Mouse (Mus musculus): ENCODE measurements around the gene Mvb12a. TPM values are rescaled to one million over a fixed set of nuclear protein-coding genes. Genes with fewer than 3 reads are reported as not detected.
"Not testable (repeated sequence)": the region's sequence is repeated elsewhere in the genome, so short reads cannot be mapped to it uniquely, and the experiment has no call there.

Mvb12a gene
- total RNA-seq, 2 experiments from 2014 or later, result 23.0 to 23.6 TPM

DNA sequence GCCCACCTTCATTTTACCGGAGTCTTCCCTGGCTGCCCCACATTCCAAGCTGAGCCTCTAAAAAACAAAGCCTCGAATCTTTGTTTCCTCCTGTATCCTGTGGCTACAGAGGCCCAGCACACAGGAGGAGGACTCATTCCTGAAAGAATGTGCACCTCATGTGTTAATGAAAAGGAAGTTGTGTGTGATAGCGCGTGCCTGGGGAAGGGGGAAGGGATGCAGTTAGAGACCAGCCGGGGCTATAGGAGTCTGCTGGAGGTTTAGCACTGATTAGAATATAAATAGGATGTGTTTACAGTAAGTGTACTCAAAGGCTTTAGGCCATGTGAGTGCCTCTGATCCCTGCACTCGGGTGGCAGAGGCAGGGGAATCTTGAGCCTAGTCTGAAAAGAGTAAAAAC lies 16.4 kb upstream of the Mvb12a start:
- no peak for DNase-seq

DNA sequence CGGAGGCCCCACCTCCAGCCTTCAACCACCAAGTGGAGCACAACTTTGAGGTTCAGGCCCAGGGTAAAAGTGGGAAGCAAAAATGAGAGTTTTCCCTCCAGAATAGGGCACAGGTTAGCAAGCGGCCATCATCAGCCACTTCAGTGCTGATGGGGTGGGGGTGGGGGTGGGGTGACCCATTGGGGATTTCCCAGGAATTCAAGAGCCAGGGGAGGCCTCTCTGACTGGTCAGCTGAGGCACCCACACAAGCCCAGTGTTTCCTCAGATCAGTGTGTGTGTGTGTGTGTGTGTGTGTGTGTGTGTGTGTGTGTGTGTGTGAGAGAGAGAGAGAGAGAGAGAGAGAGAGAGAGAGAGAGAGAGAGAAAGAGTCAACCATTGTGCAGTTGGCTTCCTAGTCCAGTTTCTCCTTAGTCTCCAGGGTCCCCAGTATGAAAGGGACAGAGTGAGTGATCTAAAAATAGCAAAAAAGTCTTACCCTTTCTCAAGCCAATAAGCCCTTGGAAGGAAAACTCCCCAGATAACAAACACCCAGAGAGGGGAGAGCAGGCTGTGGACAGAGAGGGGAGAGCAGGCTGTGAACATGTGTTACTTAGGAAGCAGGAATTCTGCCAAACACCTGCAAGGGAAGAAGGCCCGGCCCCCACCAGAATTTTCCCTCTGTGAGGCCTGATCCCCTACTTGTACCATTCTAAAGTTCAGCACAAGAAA lies 15.4 kb upstream of the Mvb12a start:
- DNase-seq, result no peak

DNA sequence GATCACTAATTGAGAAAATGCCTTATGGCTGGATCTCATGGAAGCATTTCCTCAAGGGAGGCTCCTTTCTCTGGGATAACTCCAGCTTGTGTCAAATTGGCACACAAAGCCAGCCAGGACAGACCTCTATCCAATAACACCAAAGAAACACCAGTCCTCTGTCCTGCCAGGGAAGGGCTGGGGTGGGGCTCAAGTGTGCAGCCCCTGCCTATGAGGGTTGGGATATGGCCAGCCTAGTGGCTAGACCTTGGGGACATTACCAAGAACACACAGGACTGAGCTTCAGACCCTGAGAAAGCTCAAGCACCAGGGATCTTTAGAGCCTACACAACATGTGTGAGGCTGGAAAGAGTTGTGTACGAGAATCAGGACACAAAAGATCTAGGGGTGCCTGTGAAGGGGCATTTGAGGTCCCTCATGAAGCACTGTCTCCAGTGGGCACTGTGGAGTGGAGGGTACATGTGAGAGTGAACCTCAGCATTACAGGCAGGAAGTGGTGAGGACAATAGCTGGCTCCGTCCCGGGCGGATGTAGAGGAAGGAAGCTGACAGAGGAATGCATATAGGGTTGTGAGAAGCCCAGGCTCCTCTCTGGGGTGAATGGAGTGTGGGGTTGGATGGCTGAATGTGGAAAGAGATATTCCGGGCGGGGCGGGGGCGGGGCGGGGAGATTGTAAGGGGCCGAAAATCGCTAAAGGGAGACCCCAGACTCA lies 14.2 kb upstream of the Mvb12a start:
- DNase-seq, result no peak

DNA sequence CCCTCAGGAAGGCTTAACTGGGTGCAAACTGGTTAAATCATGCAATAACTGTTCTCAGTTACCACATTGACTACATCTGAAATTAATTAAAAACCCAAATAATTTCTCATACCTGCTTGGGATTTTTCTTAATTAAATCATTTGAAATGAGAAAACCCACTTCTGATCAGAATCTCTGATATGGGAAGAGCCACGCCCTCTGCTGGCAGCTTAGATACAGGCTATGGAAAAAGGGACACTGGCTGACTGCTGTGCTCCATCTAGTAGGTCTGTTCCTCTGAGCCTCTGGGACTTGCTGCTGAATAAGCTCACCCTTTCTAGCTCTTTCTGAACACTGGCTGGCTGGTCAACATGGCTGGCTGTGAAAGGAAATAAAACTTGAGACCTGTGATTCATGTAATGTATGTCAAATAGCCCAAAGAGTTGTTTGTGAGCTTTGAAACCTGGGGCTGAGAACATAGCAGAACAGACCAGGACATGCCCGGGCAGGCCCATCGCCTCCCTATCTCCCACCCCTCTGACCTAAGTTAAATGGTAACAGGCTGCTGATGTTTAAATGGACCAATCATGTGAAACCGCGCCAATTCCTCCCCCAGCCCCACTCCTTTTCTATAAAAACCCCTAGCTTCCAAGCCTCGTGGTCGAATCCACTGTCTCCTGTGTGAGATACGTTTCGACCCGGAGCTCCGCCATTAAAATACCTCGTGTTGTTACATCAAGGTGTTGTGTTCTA lies 11.8 kb upstream of the Mvb12a start:
- not testable (repeated sequence) for DNase-seq

DNA sequence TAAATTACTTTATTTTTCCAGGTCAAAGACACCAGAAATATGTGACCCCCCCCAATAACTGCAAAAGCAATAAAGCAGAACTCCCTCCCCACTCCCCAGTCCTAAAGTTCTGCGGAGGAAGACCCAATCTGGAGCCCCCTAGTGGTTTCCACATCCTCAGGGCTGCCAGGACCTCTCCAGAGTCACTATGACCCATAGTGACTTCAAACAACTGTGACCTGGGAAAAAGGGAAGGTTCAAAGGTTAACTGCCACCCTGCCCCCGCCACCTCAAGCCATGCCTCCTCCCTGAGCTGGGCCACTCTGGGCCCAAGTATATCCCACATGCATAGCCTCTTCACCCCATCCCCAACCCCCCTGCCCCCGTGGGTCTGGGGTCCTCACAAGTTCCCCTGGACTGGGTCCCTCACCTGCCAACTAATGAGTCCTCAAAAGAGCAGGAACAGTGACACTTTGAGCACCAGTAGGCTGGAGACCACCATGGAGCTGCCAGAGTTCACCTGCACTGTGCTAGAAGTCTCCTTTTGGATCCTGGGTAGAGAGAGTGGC lies 8.4 kb upstream of the Mvb12a start:
- no peak for DNase-seq

DNA sequence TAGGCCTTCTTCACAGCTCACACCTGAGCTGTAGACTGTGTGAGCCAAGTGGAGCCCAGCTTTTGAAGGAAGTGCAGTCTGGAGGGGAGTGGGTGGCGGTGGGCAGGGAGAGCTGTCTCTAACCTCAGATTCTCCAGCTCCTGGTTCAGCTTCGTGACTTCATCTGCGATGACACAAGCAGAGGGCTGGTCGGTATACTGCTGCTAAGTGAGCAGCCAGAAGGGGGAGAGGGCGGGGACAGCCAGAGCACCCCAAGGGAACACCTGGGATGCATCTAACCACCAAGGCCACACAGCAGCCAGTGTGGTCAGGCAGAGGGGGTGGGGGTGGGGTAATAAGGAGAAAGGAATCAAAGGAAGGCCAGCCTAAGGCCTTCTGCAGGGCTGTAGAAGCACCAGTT lies 7.1 kb upstream of the Mvb12a start:
- no peak for DNase-seq

DNA sequence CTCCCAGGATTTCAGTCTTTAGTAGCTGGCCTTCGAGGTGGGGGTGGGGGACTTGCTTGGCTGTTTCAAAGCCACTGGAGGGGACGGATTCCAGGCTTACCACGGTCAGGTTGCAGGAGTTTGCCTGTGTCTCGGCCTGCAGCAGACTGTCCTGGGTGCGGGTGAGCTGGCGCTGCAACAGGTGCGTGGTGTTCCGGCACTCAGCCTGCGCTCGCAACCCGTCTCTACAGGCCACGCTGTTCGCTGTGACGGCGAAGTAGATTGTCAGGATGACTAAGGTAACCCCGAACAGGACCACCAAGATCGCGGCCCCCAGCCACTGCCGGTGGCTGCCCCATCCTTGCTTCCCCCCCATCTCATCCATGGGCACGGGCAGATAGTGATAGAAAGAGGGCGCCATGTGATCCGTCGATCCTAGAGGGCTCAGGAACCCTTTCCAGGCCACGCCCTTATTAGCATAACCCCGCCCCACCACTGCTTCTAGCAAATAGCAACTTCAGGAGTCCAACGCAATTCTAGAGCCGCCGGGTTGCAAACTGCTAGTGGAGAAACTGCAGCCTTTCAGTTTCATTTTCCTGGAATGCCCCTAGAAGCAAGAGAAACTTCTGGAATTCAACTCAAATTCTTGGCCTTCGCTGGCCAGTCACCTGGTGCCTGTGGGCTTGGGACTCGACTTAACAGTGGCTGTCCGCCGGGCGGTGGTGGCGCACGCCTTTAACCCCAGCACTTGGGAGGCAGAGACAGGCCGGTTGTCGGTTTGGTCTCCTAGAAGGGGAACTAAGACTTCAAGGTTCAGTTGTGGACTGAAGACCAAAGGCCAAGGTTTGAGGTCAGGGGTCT lies 5.5 kb upstream of the Mvb12a start, which contains the start of gene Bst2:
Gene Bst2 (minus strand): TSS at position 429 of the 840 bp plus-strand sequence.
- peak; percentile 81 for DNase-seq

DNA sequence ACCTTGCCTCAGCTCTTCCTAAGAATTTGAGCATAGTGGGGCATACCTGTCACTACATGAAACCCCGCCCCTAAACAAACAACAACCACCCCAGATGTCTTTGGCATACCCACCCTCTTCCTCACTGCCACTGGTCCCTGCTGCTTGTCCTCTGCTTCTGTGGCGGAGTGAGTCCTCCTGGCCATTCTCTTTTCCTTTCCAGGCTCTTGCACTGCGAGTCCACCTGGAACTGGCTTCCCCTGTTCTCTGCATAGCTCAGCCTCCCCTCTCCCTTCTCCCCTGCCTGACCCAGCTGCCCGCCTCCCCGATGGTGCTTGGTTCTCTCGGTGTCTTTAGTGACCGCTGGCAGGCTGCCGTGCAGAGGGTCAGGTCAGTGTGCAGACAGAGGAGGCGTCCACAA lies 1.0 kb downstream of the Mvb12a start:
- DNase-seq, result no peak

DNA sequence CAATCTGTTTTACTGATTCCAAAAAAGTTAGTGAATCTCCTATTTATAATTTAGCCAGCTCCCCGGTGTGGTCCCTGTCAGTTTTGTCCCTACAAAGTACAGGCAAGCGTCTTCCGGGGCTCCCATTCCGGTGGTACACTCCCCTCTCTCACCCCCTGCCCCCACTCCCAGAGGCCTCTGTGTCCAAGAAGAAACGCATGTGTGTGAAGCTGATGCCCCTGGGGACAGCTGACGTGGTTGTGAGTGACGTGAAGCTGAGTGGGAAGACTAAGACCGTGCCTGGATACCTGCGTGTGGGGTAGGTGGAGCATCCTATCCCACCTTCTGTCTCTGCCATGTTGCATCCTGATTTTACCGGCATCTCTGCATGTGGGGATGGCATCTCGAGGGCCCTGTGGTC lies 2.3 kb downstream of the Mvb12a start:
- no peak for DNase-seq

DNA sequence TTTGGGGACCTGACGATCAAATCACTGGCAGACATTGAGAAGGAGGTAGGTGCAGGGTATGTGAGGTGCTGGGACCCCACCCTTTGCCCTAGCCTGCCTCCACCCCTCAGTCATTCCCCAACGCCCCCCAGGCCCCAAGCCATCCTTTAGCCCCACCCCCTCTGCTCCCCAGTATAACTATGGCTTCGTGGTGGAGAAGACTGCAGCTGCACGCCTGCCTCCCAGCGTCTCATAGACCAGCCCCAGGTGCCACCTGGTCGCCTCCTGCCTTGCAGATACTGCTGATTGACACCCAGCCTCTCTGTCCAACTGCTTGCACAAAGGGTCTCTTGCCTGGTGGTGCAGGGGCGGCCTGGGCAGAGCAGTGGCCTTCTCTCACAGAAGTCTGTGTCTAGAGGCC lies 4.9 kb downstream of the Mvb12a start:
- no peak for DNase-seq

DNA sequence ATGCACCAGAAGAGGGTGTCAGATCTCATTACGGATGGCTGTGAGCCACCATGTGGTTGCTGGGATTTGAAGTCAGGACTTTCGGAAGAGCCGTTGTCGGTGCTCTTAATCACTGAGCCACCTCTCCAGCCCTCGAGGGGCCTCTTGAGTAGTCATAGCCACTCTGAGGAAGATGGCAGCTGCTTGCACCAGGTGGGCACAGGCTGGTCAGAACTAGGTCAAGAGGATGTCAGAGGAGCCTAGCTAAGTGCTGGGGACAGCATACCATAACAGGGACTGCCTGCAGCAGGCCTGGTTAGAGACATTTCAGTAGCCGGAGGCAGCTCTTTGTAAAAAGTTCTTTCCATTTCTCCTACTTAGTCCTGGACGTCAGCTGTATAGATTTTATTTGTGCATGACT lies 8.0 kb downstream of the Mvb12a start:
- DNase-seq, result no peak

DNA sequence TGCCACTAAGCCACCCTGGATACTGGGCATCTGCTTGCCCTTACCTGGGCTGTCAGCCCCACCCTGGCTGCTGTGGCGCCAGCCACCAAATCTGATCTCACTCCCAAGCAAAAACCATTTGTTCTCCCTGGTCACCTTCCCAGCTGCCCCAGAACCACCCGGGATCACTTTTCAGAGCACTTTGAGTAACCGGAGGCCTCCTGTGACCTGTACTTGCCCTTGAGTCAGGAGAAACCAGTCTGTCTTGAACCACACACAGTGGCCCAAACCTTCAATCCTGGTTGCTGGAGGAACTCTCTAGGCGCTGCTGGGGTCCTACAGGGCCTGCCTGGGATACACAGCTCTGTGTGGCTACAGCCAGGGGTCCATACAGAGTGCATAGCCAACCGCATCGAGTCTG lies 10.0 kb downstream of the Mvb12a start:
- DNase-seq, result no peak

DNA sequence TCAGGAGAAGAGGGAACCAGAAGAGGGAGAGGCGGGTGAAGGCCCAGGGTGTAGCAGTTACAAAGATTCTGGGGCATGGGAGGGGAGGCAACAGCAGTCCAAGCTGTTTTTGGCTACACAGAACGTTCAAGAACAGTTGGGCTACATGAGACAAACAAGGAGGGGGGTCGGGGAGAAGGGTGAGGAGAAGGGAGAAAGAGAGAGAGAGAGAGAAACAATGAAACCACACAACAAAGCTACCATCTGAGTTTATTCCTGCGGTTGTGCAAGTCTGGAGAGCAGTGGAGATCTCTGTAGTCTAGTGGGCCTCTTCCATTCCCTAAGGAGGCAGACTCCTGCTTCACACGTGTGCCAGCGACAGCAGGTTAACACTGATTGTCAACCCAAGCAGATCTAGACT lies 11.3 kb downstream of the Mvb12a start:
- DNase-seq, result no peak

DNA sequence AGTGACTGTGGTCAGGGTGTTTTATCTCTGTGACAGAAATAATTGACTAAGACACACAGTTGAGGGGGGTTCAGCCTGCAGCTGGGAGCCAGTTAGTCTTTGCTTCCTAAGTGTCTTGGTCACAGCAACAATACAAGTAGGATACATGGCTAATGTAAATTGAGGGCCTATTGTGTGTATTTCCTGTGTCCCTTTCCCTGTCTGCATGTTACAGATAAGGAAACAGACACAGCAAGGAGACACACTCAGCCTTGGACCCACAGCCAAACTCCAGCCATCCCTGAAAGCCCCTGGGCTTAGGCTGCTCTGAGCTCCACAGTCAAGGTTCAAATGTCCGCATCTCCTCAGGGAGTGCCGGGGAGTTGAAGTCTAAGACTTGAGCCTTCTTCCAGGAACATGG lies 11.9 kb downstream of the Mvb12a start:
- no peak for DNase-seq

DNA sequence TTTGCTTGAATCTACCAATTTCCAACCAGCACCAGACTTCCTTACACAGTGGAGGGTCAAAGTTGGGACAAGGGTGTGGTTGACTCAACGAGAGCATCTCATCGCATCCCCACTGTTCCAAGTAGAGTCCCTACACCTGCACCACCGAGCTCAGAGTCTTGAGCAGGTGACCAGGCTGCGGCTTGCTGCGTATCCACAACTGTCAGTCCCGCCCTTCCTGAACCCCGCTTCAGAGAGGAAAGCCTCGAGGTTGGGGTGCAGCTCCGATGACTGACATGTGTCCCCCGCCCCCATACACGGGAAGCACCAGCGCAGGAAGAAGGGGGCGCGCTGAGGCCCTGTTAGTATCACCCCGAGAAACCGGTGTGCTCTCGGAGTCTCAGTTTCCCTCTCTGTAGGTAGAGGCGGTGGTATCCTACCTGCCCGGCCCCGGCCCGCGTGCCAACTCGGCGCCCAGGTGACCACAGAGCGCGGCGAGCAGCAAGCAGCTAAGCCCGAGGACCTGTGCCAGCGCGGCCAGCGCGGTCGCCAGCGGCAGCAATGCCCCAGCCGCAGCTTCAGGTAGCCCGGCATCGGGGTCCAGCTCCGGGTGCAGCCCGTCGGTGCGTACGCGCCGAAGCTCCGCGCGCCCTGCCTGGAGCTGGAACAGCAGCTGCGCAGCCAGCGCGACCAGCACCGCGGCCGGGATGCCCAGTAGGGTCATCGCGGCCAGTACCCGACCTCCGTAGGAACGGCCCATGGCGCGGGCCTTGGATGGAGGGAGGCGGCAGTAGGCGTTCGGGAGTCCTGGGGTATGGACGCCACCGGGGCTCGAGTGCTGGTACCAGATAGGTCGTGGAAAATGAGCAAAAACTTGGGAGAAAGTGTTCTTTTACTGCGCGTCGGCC lies 15.6 kb downstream of the Mvb12a start, which contains the start of gene Tmem221:
Gene Tmem221 (minus strand): TSS at position 801 of the 887 bp plus-strand sequence.
- no peak for DNase-seq

DNA sequence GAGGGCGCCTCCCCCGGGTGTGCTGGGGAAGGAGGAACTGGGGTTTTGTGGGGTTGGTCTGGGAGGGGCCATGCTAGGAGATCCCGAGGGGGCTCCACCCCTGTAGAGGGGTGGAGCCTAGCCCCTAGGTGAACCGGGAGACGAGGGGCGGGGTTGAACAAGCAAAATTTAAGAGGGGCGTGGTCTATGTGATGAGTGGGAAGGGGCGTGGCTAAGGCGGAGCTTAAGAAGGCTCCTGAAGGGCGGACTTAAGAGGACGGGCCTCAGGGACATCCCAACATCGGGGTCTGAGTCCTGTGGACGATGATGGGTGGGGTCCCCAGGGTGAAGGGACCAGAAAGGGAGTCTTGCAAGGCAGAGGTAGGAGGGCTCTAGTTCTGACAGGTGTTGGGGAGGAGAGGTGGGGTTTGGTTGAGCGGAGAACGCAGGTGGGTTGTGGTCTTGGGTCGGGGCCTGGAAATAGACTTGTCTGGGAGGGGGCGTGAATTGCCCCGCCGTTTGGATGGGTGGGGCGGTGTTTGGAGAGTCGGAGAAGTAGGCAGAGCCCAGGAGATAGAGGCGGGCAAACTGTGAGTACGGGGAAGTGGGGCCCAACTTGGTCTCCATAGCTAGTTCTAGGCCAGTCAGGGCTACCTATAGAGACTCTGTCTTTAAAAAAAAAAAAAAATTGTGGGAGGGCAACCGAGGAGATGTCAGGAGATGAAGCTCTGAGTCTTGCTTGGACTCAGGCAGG lies 16.4 kb downstream of the Mvb12a start:
- DNase-seq, result peak; percentile 43

DNA sequence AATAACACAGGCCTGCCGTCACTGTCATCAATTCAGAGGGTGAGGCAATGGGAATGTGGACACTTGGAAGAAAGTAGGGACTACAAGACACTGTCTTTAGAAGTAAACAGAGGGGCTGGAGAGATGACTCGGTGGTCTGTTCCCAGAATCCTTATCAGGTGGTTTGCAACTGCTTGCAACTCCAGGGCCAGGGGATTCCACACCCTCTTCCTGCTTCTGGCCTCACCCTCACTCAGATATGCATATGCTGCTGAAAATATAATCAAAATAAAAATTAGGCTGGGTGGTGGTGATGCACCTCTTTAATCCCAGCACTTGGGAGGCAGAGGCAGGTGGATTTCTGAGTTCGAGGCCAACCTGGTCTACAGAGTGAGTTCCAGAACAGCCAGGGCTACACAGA lies 17.3 kb downstream of the Mvb12a start:
- DNase-seq, result no peak

DNA sequence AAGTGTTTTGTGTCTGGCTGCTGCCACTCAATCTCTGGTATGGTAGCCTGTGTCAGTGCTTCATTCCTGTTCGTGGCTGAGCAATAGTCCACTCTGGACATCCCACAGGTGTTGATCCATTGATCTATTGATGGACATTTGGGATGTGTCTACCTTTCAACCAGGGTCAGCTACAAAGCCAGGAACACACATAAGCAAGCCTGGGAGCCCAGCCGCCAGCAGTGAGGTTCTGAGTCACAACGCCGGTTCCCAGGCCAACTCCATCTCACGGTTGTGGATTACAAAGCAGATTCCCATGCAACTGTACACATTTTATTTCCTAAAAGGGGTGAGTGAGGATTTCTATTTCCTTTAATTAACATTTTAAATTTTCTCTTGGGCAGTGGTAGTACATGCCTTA lies 18.0 kb downstream of the Mvb12a start:
- no peak for DNase-seq

DNA sequence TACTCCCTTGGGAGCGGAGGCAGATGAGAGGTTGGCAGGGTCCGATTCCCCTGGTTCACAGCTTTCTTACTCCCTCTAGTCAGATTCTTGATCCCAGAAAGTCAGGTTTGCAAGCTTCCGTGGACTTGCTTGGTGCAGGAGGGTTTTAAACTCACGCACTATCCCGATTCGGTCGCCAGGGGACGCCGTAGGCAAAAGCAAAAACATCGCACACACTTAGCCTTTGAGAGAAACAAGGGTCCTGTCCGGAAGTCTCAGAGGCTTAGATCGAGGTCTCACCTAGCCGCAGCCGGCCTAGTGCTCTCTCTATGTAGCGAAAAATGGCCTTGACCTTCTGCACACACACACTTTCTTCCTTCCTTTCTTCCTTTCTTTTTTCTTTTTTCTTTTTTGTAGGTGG lies 18.7 kb downstream of the Mvb12a start:
- no peak for DNase-seq

DNA sequence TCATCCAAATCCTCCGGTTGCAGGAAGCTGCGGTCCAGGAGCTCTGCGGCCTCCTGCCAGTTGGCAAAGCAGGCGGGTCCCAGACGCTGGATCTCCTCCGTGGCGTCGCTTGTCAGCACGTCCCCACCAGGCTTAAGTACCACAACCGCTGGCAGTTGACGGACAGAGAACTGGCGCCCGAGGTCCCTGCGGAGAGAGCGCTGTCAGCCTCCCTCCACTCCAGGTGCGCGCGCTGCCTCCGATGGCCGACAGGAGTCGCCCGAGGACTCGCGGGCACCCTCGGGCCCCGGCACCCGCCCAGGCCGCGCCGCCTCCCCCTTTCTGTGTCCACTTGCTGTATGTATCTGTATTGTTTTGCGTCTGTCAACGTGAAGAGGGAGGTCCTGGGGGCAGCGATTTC lies 20.0 kb downstream of the Mvb12a start:
- peak; percentile 75 for DNase-seq
